32 mouse cellular contexts compared by ENCODE assay signal in genomic region chr11:51407351-51407750, GRCm38 (mm10).
A peak's percentile ranks its signal among the peaks of the same experiment; 100 is the strongest.
DNase-seq lines count a peak whose midpoint lies in the region; ATAC-seq and TF ChIP-seq lines count a peak whose summit lies in the region.
"Had no signal": no experiment of that assay in that cellular context is flagged by ENCODE, and none has a peak within 500 bp of the region (broad histone marks: within the 10 kb centered on the region; RNA-seq: fewer than 3 reads in every experiment).

No protein-coding gene starts in this region.

- no peak overlapping the region for H3K4me2 ChIP-seq in limb, embryonic 12.5 days
- H3K4me2 ChIP-seq: embryonic facial prominence, embryonic 13.5 days; forebrain, embryonic 12.5 days; heart, embryonic 13.5 days; hindbrain, embryonic 15.5 days; kidney, embryonic 15.5 days had no signal

- H3K79me2 ChIP-seq in MEL (ENCODE audit: control insufficient read depth, insufficient read depth, low read length, poor library complexity) = no peaks in the 10 kb centered on the region

- peak; percentile 16 for DNase-seq in lung, postnatal 36 days
- no peak for DNase-seq in lung, postnatal 14 days
- peak; percentile 6 for DNase-seq in MEL (ENCODE audit: low read depth, low spot score)
- no peak for DNase-seq in frontal cortex, adult 2 months (ENCODE audit: extremely low spot score in 1 of 2, low spot score in 1 of 2)
- no peak for DNase-seq in left cerebral cortex, adult 8-10 months (ENCODE audit: low spot score in 2 of 2)
- DNase-seq in thymus, postnatal 4 days = no peak
- DNase-seq: adrenal gland, postnatal 10 days; cerebellum, adult 11 months; cerebellum, adult 9-11 months; forebrain, postnatal 0 days; gastrocnemius, postnatal 10 days; heart, postnatal 14 days; kidney, adult 11 months; kidney, postnatal 25 days; left cerebral cortex, postnatal 4 days; midbrain, embryonic 14.5 days; right cerebral cortex, postnatal 25 days; thymus, postnatal 36 days had no signal

- ATAC-seq in limb, embryonic 12.5 days (ENCODE audit: insufficient number of reproducible peaks, insufficient read depth, low FRiP score, low TSS enrichment, low read depth) = no peak
- ATAC-seq: inflammation-experienced regulatory T-cells, adult 6 months; Patski had no signal

- H3K27me3 ChIP-seq in MEL (ENCODE audit: control insufficient read depth in 1 of 2, insufficient read depth in 2 of 2, low read length in 2 of 2) = no peaks in the 10 kb centered on the region
- no peaks in the 10 kb centered on the region for H3K27me3 ChIP-seq in limb, embryonic 12.5 days
- H3K27me3 ChIP-seq: embryonic facial prominence, embryonic 13.5 days; forebrain, embryonic 12.5 days; hindbrain, embryonic 15.5 days; kidney, embryonic 15.5 days; Patski had no signal

- no peaks in the 10 kb centered on the region for H3K36me3 ChIP-seq in MEL (ENCODE audit: control insufficient read depth in 1 of 2, insufficient read depth in 2 of 2, low read length in 2 of 2)
- no peaks in the 10 kb centered on the region for H3K36me3 ChIP-seq in limb, embryonic 12.5 days
- H3K36me3 ChIP-seq: embryonic facial prominence, embryonic 13.5 days; forebrain, embryonic 12.5 days; G1E; heart, embryonic 13.5 days; hindbrain, embryonic 10.5 days; hindbrain, embryonic 15.5 days; kidney, embryonic 15.5 days had no signal

- TF ChIP-seq CTCF in MEL (IDR thresholded peaks at IDR 0.05 in 2 of 3, conservative IDR thresholded peaks at IDR 0.05 in 1 of 3; ENCODE audit: control insufficient read depth in 1 of 3, insufficient read depth in 1 of 3, low read depth in 2 of 3, low read length in 3 of 3, poor library complexity in 1 of 3, severe bottlenecking in 1 of 3) = no peak

- no peak for TF ChIP-seq RAD21 in MEL (IDR thresholded peaks at IDR 0.05; ENCODE audit: low read depth, low read length)

- no peak for TF ChIP-seq POLR2A in MEL (IDR thresholded peaks at IDR 0.05; ENCODE audit: control insufficient read depth in 1 of 2, insufficient read depth in 1 of 2, low read depth in 1 of 2, low read length in 2 of 2, poor library complexity in 1 of 2)

- WGBS in limb, embryonic 12.5 days = 80% methylated on average over 8 of the region's 8 CpGs

- H3K9me3 ChIP-seq in MEL (replicated peaks; ENCODE audit: insufficient read depth, low read length) = no peaks in the 10 kb centered on the region
- no peaks in the 10 kb centered on the region for H3K9me3 ChIP-seq in limb, embryonic 12.5 days
- H3K9me3 ChIP-seq: embryonic facial prominence, embryonic 13.5 days; forebrain, embryonic 12.5 days; G1E; heart, embryonic 13.5 days; hindbrain, embryonic 10.5 days; hindbrain, embryonic 15.5 days; kidney, embryonic 15.5 days had no signal

- H3K9ac ChIP-seq in MEL (ENCODE audit: control insufficient read depth, low read depth, low read length, poor library complexity, severe bottlenecking) = no peak overlapping the region
- H3K9ac ChIP-seq in limb, embryonic 12.5 days (replicated peaks) = no peak overlapping the region
- H3K9ac ChIP-seq: embryonic facial prominence, embryonic 13.5 days; forebrain, embryonic 12.5 days; forebrain, postnatal 0 days; heart, embryonic 13.5 days; hindbrain, embryonic 15.5 days; kidney, embryonic 15.5 days; liver, embryonic 14.5 days had no signal

- H3K4me1 ChIP-seq in MEL (ENCODE audit: control insufficient read depth in 1 of 2, insufficient read depth in 2 of 2, low read length in 2 of 2) = no peaks in the 10 kb centered on the region
- H3K4me1 ChIP-seq in limb, embryonic 12.5 days (replicated peaks) = peaks cover 27% of the 10 kb centered on the region
- H3K4me1 ChIP-seq: forebrain, embryonic 12.5 days; hindbrain, embryonic 15.5 days; kidney, embryonic 15.5 days had no signal

- TF ChIP-seq EP300 in MEL (IDR thresholded peaks at IDR 0.05; ENCODE audit: low read depth in 1 of 2, low read length in 2 of 2) = no peak

- H3K27ac ChIP-seq in MEL (ENCODE audit: control insufficient read depth, low read depth, low read length) = no peak overlapping the region
- H3K27ac ChIP-seq in limb, embryonic 12.5 days = peak overlapping the region; percentile 50; the same call in 1 of the 2 replicates
- H3K27ac ChIP-seq: embryonic facial prominence, embryonic 13.5 days; forebrain, embryonic 12.5 days; heart, embryonic 13.5 days; hindbrain, embryonic 10.5 days; hindbrain, embryonic 15.5 days; kidney, embryonic 15.5 days; layer of hippocampus, adult 2 months; left cerebral cortex, adult 2 months; macrophage had no signal

- no peak overlapping the region for H3K4me3 ChIP-seq in MEL (ENCODE audit: control insufficient read depth in 1 of 2, insufficient read depth in 1 of 2, low read depth in 2 of 2, low read length in 2 of 2)
- H3K4me3 ChIP-seq in limb, embryonic 12.5 days (replicated peaks) = no peak overlapping the region
- H3K4me3 ChIP-seq: embryonic facial prominence, embryonic 13.5 days; forebrain, embryonic 12.5 days; heart, embryonic 13.5 days; hindbrain, embryonic 10.5 days; hindbrain, embryonic 15.5 days; kidney, embryonic 15.5 days; layer of hippocampus, adult 2 months; left cerebral cortex, adult 2 months had no signal

TF ChIP-seq in MEL, 35 proteins besides CTCF, POLR2A, EP300 and RAD21:
- TF ChIP-seq POLR2AphosphoS5 (IDR thresholded peaks at IDR 0.05; ENCODE audit: borderline replicate concordance, low read depth, low read length) (no peak), JUND (IDR thresholded peaks at IDR 0.05; ENCODE audit: low read depth, low read length) (no peak), ZNF384 (IDR thresholded peaks at IDR 0.05; ENCODE audit: low read depth, low read length) (no peak), POLR2AphosphoS2 (IDR thresholded peaks at IDR 0.05; ENCODE audit: low read length) (no peak), ZC3H11A (IDR thresholded peaks at IDR 0.05; ENCODE audit: low read depth, low read length) (no peak)

Comparison
In these comparisons a context has a peak if more than half of its experiments do, and no peak if none do; other contexts are left out.
1. DNase-seq: peak in lung, postnatal 36 days (single experiment) and MEL (single experiment); none in lung, postnatal 14 days (single experiment), frontal cortex, adult 2 months (0 of 2), left cerebral cortex, adult 8-10 months (0 of 2) and thymus, postnatal 4 days (single experiment).